Mouse (Mus musculus) spleen, postnatal 36 days (tissue): ENCODE measurements around the gene Fam228b.
"Not testable (repeated sequence)": the region's sequence is repeated elsewhere in the genome, so short reads cannot be mapped to it uniquely, and the experiment has no call there.

Source experiments
- DNase-seq, 2 experiments: peaks; one replicate each; pipeline ENCODE4 v3.0.0; 2022; ENCODE audit warnings: low spot score in 2 of 2, mixed read lengths in 1 of 2

Gene Fam228b

DNA sequence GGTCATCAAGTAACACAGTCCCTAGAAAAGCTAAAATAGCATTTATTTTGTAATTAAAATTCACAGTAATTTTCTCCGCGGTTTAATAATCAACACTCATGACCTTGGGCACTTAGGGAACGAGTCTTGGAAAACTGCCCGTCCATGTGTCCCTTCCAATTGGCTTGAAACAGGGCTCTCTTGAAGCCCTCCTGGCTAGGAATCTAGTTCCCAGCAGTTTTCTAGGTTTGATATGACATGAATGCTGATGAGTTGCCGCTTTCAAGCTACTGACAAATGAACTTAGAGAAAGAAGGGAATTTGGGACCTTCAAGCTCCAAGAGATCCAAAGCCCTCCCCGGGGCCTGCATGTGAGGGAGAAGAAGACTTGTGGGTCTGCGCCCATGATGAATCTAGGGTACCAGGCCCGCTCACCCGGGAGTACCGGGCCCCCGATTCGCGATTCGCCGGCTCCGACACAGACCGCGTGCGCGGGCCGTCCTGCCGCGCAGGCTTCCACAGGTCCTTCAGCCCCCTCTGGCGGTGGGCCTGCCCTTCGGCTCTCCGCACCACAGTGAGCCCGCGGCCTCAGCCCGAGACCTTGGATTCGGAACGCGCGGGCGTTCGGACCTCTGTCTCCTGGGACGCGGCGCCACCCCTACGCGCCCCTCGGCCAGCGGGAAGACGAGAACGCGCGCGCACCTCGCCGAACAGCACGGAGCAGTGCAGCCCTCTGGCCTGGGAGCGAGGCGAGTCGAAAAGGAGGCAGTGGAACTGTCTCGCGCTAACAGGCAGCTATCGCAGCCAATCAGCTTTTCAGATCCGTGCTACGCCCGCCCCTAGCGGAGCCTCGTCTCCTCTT, at the start of gene Fam228b, which contains the start of gene Pfn4:
TSS of gene Fam228b (minus strand) at position 776 of the 841 bp plus-strand sequence.
TSS of gene Pfn4 (plus strand) at position 531 of the 841 bp plus-strand sequence.
- DNase-seq: peak; percentile 91 to 92

DNA sequence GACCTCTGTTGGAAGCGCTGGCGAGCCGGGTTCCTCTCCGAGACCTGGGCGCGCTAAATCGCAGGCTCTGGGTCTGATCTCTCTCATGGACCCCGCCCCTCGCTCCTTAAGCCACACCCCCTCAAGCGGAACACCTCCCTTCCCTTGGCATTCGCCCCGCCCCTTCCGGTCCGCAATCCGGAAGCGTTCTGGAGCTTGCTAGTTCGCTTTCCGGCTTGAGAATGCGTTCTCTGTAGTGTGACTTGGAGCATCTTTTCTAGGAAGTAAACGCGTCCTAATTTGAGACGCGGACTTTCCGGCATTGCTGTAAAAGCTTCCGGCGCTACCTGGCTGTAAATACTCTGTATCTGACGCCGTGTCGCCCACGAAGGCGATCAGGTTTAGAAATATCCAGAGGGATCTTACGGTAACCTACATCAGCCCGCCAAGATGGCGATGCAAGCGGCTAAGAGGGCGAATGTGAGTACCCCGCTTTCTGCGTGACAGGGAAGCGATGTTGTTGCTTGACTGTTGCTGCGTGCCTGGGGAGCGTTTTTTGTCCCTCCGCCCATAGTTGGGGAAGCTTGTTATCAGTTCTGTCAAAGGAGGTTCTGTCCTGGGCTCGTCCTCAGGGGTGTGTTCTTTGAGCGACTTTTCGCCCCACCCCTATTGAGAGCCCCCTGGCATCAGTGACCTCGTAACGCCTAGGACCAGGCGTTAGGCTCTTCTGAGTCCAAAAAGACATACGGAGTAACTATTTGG, 48.5 kb upstream of the Fam228b start, which contains the start of gene Sf3b6:
TSS of gene Sf3b6 (plus strand) at position 184 of the 741 bp plus-strand sequence.
- DNase-seq: peak; percentile 98 to 99

DNA sequence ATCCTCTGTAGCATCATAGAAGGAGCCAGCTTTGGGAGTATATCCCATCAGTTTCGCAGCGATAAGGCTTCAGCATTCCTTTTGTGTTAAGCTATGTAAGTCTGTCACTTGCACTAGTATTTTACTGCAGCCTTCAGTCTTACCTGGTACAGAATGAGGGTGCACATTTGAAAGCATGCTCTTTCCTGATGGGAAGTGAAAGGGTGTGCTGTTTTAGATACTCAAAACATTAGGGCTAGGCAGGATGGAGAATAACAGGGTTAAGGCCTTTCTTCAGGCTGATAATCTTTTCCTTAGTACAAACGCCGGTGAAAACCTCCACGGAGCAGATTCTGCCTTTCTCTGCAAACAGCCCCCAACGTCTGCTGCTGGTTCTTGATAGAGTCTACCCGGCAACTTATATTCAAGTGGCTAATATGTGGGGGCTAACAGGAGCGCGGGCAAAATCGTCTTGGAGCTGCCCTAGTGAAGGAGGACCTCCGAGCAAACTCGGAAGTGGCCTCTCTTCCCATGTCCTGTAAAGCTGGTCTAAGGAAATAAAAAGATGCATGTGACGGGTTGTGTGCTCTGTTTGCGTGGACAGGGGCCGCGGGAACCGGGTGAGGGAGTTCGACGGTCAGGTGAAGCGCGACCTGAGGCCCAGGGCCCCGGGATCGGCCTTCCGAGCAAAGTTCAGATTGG, 47.8 kb upstream of the Fam228b start:
- DNase-seq: no peak

DNA sequence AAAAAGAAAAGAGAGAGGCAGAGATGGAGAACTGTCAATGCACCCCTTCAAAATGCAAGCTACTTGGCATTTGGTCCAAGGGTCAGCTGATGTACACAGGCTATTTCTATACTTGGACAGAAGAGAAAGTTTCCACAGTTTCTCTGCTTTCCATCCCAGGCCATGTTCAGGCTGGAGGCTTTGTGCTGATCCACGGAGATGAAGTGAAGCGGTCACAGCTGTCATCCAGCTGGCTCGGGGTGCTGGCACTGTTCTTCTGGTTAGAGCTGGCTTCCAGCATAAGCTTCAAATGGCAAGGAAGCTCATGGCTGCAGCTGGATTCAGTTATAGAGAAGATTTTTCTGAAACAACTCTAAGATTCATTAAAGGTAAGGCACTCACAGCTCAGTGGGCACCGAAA, 44.6 kb upstream of the Fam228b start:
- no peak for DNase-seq

DNA sequence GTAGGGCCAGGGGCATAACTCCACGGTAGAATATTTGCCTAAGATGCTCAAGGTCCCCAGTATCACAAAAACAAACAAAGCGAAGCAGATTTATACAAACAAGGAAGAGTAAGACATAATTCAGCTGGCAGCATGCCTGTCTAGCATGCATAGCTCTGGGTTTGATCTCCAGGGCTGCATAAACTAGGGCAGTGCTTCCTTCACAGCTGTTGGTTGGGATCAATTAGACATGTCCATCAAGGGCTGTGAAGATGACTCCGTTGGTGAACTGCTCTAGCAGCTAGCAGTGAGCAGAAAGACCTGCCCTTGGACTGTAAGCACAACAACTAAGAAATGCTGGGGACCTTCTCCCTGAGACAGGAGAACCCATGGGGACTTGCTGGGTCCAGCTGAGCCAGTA, 42.6 kb upstream of the Fam228b start:
- DNase-seq: no peak

DNA sequence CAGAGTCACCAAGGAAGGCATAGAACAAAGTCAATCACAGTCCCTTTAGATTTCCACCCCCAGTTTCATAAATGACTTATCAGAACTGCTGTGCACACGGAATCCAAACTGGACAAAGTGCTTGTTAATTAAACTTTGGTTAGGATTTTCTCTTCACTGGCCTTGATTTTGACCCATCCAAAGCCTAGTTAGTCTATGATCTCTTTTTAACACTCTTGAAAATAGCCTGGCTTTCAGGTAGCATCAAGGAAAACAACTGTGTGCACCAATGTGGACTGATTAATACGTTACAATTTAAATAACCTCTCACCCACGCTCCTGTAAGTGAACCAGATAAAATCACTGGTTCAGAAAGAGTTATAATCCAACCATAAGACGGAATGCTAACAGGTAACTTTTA, 42.0 kb upstream of the Fam228b start:
- DNase-seq: no peak

DNA sequence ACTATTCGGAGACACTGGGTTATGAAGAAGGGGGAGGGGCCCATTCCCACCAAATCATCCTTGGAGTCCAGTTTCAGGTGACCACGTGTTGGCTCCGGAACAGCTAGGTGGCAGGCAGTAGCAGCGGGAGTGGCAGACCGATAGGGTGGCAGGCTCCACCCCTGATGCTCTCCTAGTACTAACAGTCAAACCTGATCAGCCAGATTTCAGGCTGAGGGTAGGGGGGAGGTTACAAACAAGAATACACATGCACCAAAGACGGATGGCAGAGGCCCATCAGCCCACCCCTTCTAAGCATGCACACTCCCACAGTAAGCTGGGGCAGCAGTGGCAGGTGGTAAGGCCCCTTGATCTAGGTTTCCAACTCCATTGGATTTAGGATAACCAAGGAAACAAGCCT, 28.4 kb upstream of the Fam228b start:
- DNase-seq: not testable (repeated sequence)

DNA sequence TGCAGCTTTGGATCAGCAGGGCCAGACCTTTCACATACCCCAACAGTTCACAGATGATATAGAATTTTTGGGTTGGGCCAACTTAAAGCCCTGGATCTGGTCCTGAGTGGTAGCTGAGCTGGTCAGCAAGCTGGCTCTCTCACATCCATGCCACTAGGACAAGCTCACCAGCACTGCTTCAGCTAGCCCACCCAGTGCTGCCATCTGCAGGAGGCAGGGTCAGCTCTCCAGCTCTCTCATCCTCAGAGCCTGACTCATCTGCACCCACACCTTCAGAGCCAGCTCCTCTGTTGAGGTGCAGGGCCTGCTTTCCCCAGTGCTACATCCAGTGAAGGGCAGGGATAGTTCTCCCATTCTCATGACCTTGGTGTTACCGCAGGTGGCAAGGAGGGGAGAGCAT, 24.7 kb upstream of the Fam228b start:
- no peak for DNase-seq

DNA sequence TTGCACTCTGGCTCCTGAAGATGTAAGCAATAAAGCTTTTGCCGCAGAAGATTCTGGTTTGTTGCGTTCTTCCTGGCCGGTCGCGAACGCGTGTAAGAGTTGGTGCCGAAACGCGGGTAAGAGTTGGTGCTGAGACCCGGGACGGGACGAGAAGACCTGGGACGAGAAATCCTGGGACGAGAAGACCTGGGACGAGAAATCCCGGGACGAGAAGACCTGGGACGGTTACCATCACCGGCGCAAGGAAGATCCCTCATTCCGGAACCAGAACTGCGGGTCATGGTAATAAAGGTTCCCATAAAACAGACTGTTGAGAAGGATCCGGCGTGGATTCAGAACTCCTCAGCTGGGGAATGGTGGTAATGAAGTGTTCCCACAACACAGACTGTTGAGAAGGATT, 19.1 kb upstream of the Fam228b start:
- not testable (repeated sequence) for DNase-seq

DNA sequence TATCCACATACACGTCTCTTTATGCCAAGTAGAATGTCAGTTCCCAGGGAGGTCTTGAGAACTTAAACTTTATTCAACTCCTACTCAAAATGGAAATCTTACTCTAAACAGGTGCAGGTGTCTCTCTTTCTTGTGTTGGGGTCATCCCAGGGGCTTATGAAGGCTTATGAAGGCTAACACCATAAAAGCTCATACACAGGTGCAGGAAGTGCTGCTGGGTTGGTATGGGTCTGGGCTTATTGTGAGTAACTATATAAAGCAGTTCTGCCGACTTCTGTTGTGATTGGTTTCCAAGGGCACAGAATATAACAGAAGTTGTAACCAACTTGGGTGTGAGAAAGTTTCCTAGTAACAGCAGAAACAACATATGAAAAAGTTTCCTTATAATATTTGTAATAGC, 15.4 kb upstream of the Fam228b start:
- DNase-seq: no peak

DNA sequence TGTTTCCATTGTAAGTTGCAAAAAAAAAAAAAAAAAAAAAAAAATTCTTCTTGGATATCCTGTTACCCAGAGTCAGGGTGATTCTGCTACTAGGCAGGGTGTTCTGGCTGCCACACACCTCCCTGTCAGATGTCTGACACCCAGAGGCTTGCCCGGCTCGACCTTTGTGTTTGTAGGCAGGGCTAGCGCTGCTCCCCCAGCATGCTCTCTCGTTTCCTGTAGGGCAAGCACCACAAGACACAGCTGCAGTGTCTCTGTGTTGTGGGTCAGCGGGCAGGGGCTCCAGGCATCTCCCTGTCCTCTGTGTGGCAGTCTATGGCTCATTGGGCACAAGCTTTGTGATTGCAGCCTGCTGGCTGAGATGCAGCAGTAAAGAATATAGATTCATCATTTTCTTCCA, 14.5 kb upstream of the Fam228b start:
- DNase-seq: no peak

DNA sequence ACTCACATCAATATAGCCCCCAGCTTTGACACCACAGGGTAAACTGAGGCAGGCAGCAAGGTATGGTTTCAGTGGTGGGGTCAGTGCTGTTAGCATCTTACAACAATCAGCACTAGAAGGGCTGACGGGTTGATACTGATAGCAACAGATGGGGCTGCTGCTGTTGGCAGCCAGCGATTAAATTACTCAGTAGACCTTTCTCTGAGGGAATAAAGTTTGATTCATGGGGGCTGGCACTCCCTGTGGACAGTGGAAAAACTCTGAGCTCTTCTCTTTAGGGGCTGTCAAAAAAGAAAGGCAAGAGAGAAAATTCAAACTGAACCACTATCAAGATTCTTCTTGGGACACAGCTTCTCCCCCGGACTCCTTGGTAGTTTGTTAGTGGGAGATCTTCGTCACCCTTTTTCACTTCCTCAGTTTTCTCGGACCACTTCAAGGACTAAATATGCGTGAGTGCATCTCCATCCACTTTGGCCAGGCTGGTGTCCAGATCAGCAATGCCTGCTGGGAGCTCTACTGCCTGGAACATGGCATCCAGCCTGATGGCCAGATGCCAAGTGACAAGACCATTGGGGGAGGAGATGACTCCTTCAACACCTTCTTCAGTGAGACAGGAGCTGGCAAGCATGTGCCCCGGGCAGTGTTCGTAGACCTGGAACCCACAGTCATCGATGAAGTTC, 12.8 kb upstream of the Fam228b start:
- not testable (repeated sequence) for DNase-seq

DNA sequence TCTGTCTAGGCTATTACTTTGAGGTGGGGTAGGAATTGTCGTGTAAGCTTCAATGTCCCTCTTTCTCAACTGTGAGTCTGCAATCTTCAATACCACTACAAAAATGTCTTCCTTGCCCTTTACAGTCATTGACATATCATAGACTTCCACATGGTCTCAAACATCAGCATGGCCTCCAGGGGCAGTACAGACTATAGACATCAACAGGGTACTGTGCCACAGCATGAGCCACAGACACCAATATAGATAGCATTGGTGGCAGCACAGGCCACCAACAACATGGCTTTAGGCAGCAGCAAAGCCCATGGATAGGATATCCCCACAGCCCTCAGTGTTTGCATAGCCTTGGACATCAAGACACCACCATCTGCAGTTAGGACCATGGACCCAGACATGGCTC, 12.2 kb upstream of the Fam228b start:
- DNase-seq: no peak

DNA sequence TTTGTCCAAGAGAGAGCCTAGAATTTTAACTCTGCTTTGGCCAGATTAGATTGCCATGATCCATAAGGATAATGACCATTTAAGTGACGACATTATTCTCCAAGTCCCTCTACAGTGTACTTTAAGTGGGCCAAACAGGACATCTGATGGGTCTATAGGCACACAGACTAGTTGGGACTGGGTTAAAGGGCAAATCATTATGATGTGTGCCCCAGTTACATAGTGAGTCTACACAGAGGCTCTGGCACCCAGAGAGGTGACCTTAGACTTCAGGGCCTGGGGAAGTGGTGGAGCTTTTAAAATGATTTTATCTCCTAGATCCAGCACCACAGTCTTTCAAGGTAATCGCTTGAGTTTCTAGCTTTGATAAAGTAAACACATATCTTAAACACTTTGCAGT, 11.2 kb upstream of the Fam228b start:
- no peak for DNase-seq

DNA sequence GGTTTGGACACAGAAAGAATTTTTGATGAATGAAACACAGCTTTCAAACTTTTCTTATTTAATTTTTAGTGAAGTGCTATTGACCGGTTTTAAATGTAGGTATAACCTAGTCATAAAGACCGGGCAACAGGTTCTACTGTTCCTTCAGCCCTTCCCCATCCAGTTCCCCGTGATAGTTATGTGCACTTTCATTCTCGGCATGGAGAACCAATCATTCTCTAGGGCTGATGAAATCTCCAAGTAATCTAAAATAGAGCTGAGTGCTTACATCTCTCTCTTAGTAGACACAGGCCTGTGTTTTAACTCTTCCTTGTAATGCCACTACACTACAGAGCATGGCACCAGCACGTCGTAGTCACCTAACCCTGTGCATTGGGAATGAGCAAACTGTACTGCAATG, 8.7 kb upstream of the Fam228b start:
- DNase-seq: no peak

DNA sequence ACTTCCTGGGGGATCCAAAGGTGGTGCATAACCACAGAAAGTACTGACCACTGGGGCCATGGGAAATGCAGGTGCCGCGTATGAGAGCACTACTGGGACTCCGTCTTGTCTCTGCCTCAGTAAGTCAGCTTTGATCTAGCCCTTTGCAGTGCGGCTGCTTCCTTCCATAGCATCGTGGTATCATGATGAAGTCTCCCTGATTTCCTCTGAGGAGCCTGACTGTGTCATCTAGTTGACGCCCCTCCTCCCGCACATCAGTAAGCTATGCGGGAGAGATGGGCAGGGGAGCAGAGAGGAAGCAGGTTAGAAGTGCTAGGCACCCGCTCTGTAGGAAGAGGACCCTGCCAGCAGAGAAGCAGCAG, 6.5 kb upstream of the Fam228b start:
- no peak for DNase-seq

DNA sequence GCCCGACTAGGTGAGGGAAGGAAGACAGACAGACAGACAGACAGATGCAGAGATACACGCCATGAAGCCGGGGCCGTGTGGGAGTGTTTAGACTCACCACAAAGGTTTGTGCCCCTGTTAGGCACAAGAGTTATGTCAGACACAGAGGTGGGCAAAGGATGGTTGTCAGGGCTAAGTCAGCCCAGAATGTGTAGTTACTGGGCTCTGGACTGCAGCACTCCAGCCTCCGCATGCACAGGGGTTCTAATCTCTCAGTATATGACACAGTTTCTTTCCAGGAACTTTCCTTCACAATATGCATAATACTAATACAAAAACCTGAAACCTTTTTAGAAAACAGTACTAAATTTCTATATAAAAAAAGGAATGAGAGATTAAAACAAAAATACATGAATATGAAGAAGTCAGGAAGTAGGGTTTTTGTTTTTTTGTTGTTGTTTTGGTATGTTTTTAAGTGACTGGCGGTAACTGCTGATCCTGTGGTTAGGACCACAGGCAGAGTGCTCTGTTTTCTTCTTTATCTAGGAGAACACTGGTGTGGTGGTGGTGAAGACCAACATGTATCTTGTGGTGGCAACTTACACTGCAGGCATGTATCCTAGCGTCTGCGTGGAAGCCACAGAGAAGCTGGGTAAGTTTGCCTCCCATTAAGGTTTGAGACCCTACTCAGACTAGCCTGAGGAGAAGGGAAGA, 6.0 kb upstream of the Fam228b start:
- DNase-seq: no peak

DNA sequence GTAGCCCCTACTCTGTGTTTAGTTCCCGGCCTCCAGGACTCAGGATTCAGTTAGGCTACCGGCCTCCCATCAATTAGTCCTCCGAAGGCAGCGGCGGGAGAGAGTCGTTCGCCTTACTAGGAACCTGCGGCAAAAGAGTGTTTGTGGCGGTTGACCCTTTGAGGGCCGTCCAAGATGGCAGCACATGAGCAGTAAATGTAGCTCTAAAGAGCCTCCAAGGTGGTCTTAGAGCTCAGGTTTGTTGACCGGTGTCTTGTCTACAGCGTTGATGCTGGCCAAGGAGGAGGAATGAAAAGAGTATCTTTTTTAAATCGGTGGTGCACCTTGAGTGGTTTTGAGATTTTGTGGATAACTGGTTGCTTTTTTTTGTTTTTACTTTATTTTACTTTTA, 261 bp upstream of the Fam228b start:
- no peak for DNase-seq

DNA sequence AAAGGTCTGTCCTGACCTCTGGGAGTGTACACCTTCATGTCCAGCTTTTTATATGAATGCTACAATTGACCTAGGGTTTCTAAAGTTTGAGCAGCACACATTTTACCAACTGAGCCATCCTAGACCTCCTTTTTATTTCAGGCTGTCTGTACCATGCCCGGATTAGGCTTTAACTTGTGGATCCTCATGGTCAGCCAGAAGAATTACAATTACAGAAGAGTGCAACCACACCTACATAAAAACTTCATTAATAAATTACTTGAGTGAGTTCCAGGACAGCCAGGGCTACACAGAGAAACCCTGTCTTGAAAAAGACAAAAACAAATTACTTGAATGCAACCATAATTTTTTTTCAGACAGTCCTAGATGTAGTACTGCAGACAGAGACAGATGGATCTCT, 12.0 kb downstream of the Fam228b start:
- no peak for DNase-seq

DNA sequence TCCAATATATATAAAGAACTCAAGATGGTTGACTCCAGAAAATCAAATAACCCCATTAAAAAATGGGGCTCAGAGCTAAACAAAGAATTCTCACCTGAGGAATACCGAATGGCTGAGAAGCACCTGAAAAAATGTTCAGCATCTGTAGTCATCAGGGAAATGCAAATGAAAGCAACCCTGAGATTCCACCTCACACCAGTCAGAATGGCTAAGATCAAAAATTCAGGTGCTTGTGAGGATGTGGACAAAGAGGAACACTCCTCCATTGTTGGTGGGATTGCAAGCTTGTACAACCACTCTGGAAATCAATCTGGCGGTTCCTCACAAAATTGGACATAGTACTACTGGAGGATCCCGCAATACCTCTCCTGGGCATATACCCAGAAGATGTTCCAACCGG, 14.6 kb downstream of the Fam228b start:
- DNase-seq: not testable (repeated sequence)

DNA sequence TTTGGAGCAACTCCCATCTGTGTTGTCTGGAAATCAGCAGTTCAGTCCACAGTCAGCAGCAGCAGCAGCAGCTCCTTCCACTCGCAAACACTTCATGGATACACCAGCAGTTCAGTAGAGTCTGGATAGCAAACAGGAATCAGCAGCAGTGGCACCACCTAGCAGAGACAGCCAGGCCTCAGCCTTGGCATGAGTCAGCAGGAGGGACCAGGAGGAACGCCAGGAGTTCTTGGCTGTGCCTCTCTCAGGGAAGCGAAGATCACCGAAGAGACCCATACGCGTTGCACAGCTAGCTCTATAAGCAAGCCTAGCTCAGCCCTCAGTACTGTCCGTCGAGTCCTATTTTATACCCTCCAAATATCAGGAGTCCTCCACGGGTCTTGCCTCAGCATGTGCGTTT, 24.6 kb downstream of the Fam228b start:
- no peak for DNase-seq
